Mouse (Mus musculus): ENCODE results near the gene Tex37. TPM values are rescaled to one million over a fixed set of nuclear protein-coding genes. Genes with fewer than 3 reads are reported as not detected.

The Tex37 gene
- polyA plus RNA-seq, 1 experiment from 2014 or later: not detected

- Histone ChIP-seq H3K27ac (no peak overlapping the region), H3K27me3 (ENCODE audit: low read depth, poor library complexity, severe bottlenecking) (no peaks in the 10 kb centered on the region), H3K4me1 (no peaks in the 10 kb centered on the region), H3K9me3 (replicated peaks) (no peaks in the 10 kb centered on the region), H3K36me3 (no peaks in the 10 kb centered on the region), H3K4me3 (no peak overlapping the region)
- 85% methylated on average over 10 of the region's 10 CpGs for WGBS
- no peak for DNase-seq (ENCODE audit: low spot score)
Observed at GRCm38 (mm10) chr6:70872128-70872527, 46.6 kb downstream of the Tex37 start.

- Histone ChIP-seq H3K4me1 (no peaks in the 10 kb centered on the region), H3K27ac (no peak overlapping the region), H3K27me3 (ENCODE audit: low read depth, poor library complexity, severe bottlenecking) (no peaks in the 10 kb centered on the region), H3K9me3 (replicated peaks) (no peaks in the 10 kb centered on the region), H3K36me3 (no peaks in the 10 kb centered on the region), H3K4me3 (no peak overlapping the region)
- 78% methylated on average over 14 of the region's 14 CpGs for WGBS
- no peak for DNase-seq (ENCODE audit: low spot score)
Observed at GRCm38 (mm10) chr6:70871511-70871980, 47.2 kb downstream of the Tex37 start.

DNA sequence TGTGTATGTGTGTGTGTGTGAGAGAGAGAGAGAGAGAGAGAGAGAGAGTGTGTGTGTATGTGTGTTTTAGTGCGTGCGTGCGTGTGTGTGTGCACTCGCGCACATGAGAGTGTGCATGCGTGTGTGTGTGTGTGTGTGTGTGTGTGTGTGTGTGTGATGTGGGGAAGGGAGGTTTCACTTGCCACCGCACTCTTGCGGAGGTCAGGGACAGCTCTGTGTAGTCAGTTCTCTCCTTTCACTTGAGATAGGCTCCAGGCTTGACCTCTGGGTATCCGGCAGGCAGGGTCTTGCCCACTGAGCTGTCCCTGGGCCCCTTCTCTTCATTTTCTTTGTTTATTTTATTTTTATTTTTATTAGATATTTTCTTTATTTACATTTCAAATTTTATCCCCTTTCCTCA lies 51.4 kb downstream of the Tex37 start:
- no peak overlapping the region for H3K4me3 ChIP-seq
- no peaks in the 10 kb centered on the region for H3K4me1 ChIP-seq
- H3K9me3 ChIP-seq (replicated peaks): no peaks in the 10 kb centered on the region
- no peaks in the 10 kb centered on the region for H3K27me3 ChIP-seq (ENCODE audit: low read depth, poor library complexity, severe bottlenecking)
- WGBS: 93% methylated on average over 9 of the region's 9 CpGs
- H3K27ac ChIP-seq: no peak overlapping the region
- H3K36me3 ChIP-seq: no peaks in the 10 kb centered on the region
- DNase-seq (ENCODE audit: low spot score): no peak

GRCm38 (mm10) chr6:70866761-70867160 lies 52.0 kb downstream of the Tex37 start:
- DNase-seq (ENCODE audit: low spot score): no peak
- Histone ChIP-seq H3K9me3 (replicated peaks) (no peaks in the 10 kb centered on the region), H3K36me3 (no peaks in the 10 kb centered on the region), H3K27me3 (ENCODE audit: low read depth, poor library complexity, severe bottlenecking) (no peaks in the 10 kb centered on the region), H3K4me1 (no peaks in the 10 kb centered on the region), H3K27ac (no peak overlapping the region), H3K4me3 (no peak overlapping the region)
- 89% methylated on average over 5 of the region's 5 CpGs for WGBS

GRCm38 (mm10) chr6:70864285-70864684 lies 54.4 kb downstream of the Tex37 start:
- no peaks in the 10 kb centered on the region for H3K9me3 ChIP-seq (replicated peaks)
- 93% methylated on average over 6 of the region's 6 CpGs for WGBS
- DNase-seq (ENCODE audit: low spot score): no peak
- H3K27me3 ChIP-seq (ENCODE audit: low read depth, poor library complexity, severe bottlenecking): no peaks in the 10 kb centered on the region
- H3K36me3 ChIP-seq: peaks cover 6% of the 10 kb centered on the region
- H3K4me3 ChIP-seq: no peak overlapping the region
- no peaks in the 10 kb centered on the region for H3K4me1 ChIP-seq
- no peak overlapping the region for H3K27ac ChIP-seq

Other genes with a start within 250 kb of the Tex37 start
- 2.2 and 2.3 TPM in 2 replicates for gene Rpia, start 126.7 kb downstream of the Tex37 start, polyA plus RNA-seq (2016; fragmentation: Nextera tagmentation; extraction: Ambion mirVana)
- gene Eif2ak3, start 74.4 kb downstream of the Tex37 start, polyA plus RNA-seq (2016; fragmentation: Nextera tagmentation; extraction: Ambion mirVana): 7.4 and 9.7 TPM in 2 replicates
- not detected in 2 replicates for gene Foxi3, start 37.6 kb upstream of the Tex37 start, polyA plus RNA-seq (2016; fragmentation: Nextera tagmentation; extraction: Ambion mirVana)
- gene Thnsl2, start 225.5 kb upstream of the Tex37 start, polyA plus RNA-seq (2016; fragmentation: Nextera tagmentation; extraction: Ambion mirVana): 4.2 and 4.3 TPM in 2 replicates

Measured in limb, embryonic 10.5 days (tissue).